Mouse (Mus musculus) MEL (cell line): Measurements from ENCODE around the gene Stk11ip. TPM values are rescaled to one million over a fixed set of nuclear protein-coding genes. Genes with fewer than 3 reads are reported as not detected.

Experiments
- DNase-seq: peaks from one replicate; pipeline ENCODE4 v3.0.0; 2011; ENCODE audit warnings: low read depth, low spot score
- H3K27ac ChIP-seq: 2 replicates; pipeline ENCODE4 v1.5.1; 2012; ENCODE audit warnings: low read depth, mild to moderate bottlenecking, control low read depth, low read length, moderate library complexity; ENCODE audit not compliant: control insufficient read depth
- H3K27me3 ChIP-seq, 2 experiments: fragments of 150-350 bp in 1 of 2; sonication (generic) in 1 of 2; 2 replicates each; pipeline ENCODE4 v1.6.1; 2012; ENCODE audit warnings: low read length in 2 of 2, mild to moderate bottlenecking in 2 of 2, improper control_type of control experiment in 1 of 2, moderate library complexity in 1 of 2; ENCODE audit not compliant: insufficient read depth in 2 of 2, control insufficient read depth in 1 of 2
- H3K36me3 ChIP-seq, 2 experiments: 2 replicates each; pipeline ENCODE4 v1.6.1; 2012 to 2014; ENCODE audit warnings: low read length in 2 of 2, improper control_type of control experiment in 1 of 2, inconsistent platforms in 1 of 2, mild to moderate bottlenecking in 1 of 2; ENCODE audit not compliant: insufficient read depth in 2 of 2, control insufficient read depth in 1 of 2
- H3K4me1 ChIP-seq, 2 experiments: fragments of 150-350 bp in 1 of 2; sonication (generic) in 1 of 2; 2 replicates each; pipeline ENCODE4 v1.6.1; 2012; ENCODE audit warnings: low read length in 2 of 2, improper control_type of control experiment in 1 of 2, mild to moderate bottlenecking in 1 of 2; ENCODE audit not compliant: insufficient read depth in 2 of 2, control insufficient read depth in 1 of 2
- H3K4me3 ChIP-seq, 2 experiments: fragments of 150-350 bp in 1 of 2; sonication (generic) in 1 of 2; 2 replicates each; pipeline ENCODE4 v1.5.1; 2012; ENCODE audit warnings: low read depth in 2 of 2, low read length in 2 of 2, mild to moderate bottlenecking in 2 of 2, moderate library complexity in 2 of 2, control low read depth in 1 of 2, improper control_type of control experiment in 1 of 2; ENCODE audit not compliant: control insufficient read depth in 1 of 2, insufficient read depth in 1 of 2
- H3K79me2 ChIP-seq: 2 replicates; pipeline ENCODE4 v1.6.1; 2012; ENCODE audit warnings: mild to moderate bottlenecking, low read length, moderate library complexity; ENCODE audit not compliant: control insufficient read depth, poor library complexity, insufficient read depth
- H3K9ac ChIP-seq: 2 replicates; pipeline ENCODE4 v1.6.1; 2012; ENCODE audit warnings: low read depth, mild to moderate bottlenecking, control low read depth, low read length, moderate library complexity; ENCODE audit not compliant: control insufficient read depth, poor library complexity, severe bottlenecking
- H3K9me3 ChIP-seq: fragments of 150-350 bp; sonication (generic); replicated peaks from 2 replicates; pipeline ENCODE4 v1.6.1; 2012; ENCODE audit warnings: mild to moderate bottlenecking, low read length, improper control_type of control experiment, moderate library complexity; ENCODE audit not compliant: insufficient read depth
- BHLHE40 ChIP-seq: IDR thresholded peaks from 2 replicates; pipeline ENCODE4 v1.6.1; 2012; ENCODE audit warnings: low read depth, mild to moderate bottlenecking, inconsistent platforms, low read length, improper control_type of control experiment, borderline replicate concordance
- CHD1 ChIP-seq: IDR thresholded peaks from 2 replicates; pipeline ENCODE4 v1.6.1; 2012; ENCODE audit warnings: low read depth, mild to moderate bottlenecking, inconsistent platforms, low read length, improper control_type of control experiment
- E2F4 ChIP-seq: IDR thresholded peaks from 2 replicates; pipeline ENCODE4 v1.6.1; 2011; ENCODE audit warnings: low read depth, low read length, improper control_type of control experiment, borderline replicate concordance
- ELF1 ChIP-seq: IDR thresholded peaks from 2 replicates; pipeline ENCODE4 v1.6.1; 2014; ENCODE audit warnings: low read depth, mild to moderate bottlenecking, inconsistent platforms, low read length, improper control_type of control experiment, moderate library complexity
- EP300 ChIP-seq, 2 experiments: IDR thresholded peaks; 2 replicates each; pipeline ENCODE4 v1.6.1; 2011; ENCODE audit warnings: improper control_type of control experiment in 2 of 2, low read length in 2 of 2, low read depth in 1 of 2, mild to moderate bottlenecking in 1 of 2
- ETS1 ChIP-seq: IDR thresholded peaks from 2 replicates; pipeline ENCODE4 v1.6.1; 2012; ENCODE audit warnings: low read depth, mild to moderate bottlenecking, inconsistent platforms, low read length, improper control_type of control experiment, moderate library complexity
- GATA1 ChIP-seq: IDR thresholded peaks from 2 replicates; pipeline ENCODE4 v1.6.1; 2011; ENCODE audit warnings: low read depth, low read length, improper control_type of control experiment
- JUND ChIP-seq: IDR thresholded peaks from 2 replicates; pipeline ENCODE4 v1.6.1; 2011; ENCODE audit warnings: low read depth, mild to moderate bottlenecking, improper control_type of control experiment, low read length
- MAFK ChIP-seq: IDR thresholded peaks from 2 replicates; pipeline ENCODE4 v1.6.1; 2011; ENCODE audit warnings: low read depth, mild to moderate bottlenecking, low read length, improper control_type of control experiment, borderline replicate concordance
- MAZ ChIP-seq: IDR thresholded peaks from 2 replicates; pipeline ENCODE4 v1.6.1; 2012; ENCODE audit warnings: low read depth, mild to moderate bottlenecking, inconsistent platforms, low read length, improper control_type of control experiment
- MXI1 ChIP-seq: IDR thresholded peaks from 2 replicates; pipeline ENCODE4 v1.6.1; 2011; ENCODE audit warnings: mild to moderate bottlenecking, low read depth, low read length, improper control_type of control experiment
- MYC ChIP-seq: IDR thresholded peaks from 2 replicates; pipeline ENCODE4 v1.6.1; 2011; ENCODE audit warnings: low read depth, mild to moderate bottlenecking, low read length, improper control_type of control experiment, moderate library complexity
- NELFE ChIP-seq: IDR thresholded peaks from 2 replicates; pipeline ENCODE4 v1.6.1; 2011; ENCODE audit warnings: low read depth, low read length, improper control_type of control experiment
- NRF1 ChIP-seq: IDR thresholded peaks from 2 replicates; pipeline ENCODE4 v1.6.1; 2014; ENCODE audit warnings: low read depth, mild to moderate bottlenecking, inconsistent platforms, low read length, improper control_type of control experiment, moderate library complexity; ENCODE audit not compliant: poor library complexity, insufficient read depth, severe bottlenecking
- POLR2A ChIP-seq, 2 experiments: IDR thresholded peaks; 2 replicates each; pipeline ENCODE4 v1.6.1; 2011 to 2012; ENCODE audit warnings: low read length in 2 of 2, mild to moderate bottlenecking in 2 of 2, control low read depth in 1 of 2, improper control_type of control experiment in 1 of 2, low read depth in 1 of 2, moderate library complexity in 1 of 2; ENCODE audit not compliant: control insufficient read depth in 1 of 2, insufficient read depth in 1 of 2, poor library complexity in 1 of 2
- POLR2AphosphoS5 ChIP-seq: IDR thresholded peaks from 2 replicates; pipeline ENCODE4 v1.6.1; 2012; ENCODE audit warnings: low read depth, borderline replicate concordance, mild to moderate bottlenecking, inconsistent platforms, low read length, moderate library complexity, mixed read lengths
- RAD21 ChIP-seq: IDR thresholded peaks from 2 replicates; pipeline ENCODE4 v1.6.1; 2011; ENCODE audit warnings: mild to moderate bottlenecking, low read depth, low read length, improper control_type of control experiment
- SIN3A ChIP-seq: IDR thresholded peaks from 2 replicates; pipeline ENCODE4 v1.6.1; 2012; ENCODE audit warnings: low read length, improper control_type of control experiment, inconsistent platforms
- SMC3 ChIP-seq: IDR thresholded peaks from 2 replicates; pipeline ENCODE4 v1.6.1; 2011; ENCODE audit warnings: low read depth, low read length, improper control_type of control experiment
- TAL1 ChIP-seq: IDR thresholded peaks from 2 replicates; pipeline ENCODE4 v1.6.1; 2012; ENCODE audit warnings: mild to moderate bottlenecking, inconsistent platforms, low read length, moderate library complexity, mixed read lengths
- UBTF ChIP-seq: IDR thresholded peaks from 2 replicates; pipeline ENCODE4 v1.6.1; 2012; ENCODE audit warnings: low read depth, mild to moderate bottlenecking, inconsistent platforms, low read length, improper control_type of control experiment, moderate library complexity, borderline replicate concordance; ENCODE audit not compliant: insufficient read depth
- USF1 ChIP-seq: IDR thresholded peaks from 2 replicates; pipeline ENCODE4 v1.6.1; 2014; ENCODE audit warnings: low read depth, mild to moderate bottlenecking, inconsistent platforms, low read length, improper control_type of control experiment, moderate library complexity
- ZKSCAN1 ChIP-seq: IDR thresholded peaks from 2 replicates; pipeline ENCODE4 v1.6.1; 2012; ENCODE audit warnings: low read depth, mild to moderate bottlenecking, inconsistent platforms, low read length, improper control_type of control experiment, moderate library complexity
- ZMIZ1 ChIP-seq: IDR thresholded peaks from 2 replicates; pipeline ENCODE4 v1.6.1; 2012; ENCODE audit warnings: low read depth, mild to moderate bottlenecking, inconsistent platforms, low read length, improper control_type of control experiment, moderate library complexity
- ZNF384 ChIP-seq: IDR thresholded peaks from 2 replicates; pipeline ENCODE4 v1.6.1; 2012; ENCODE audit warnings: low read depth, mild to moderate bottlenecking, inconsistent platforms, low read length, improper control_type of control experiment
- polyA plus RNA-seq, 2 experiments: library from polyadenylated mRNA; stranded (reverse) in 1 of 2; unstranded in 1 of 2; fragments of >175 nt in 1 of 2; fragments of >200 nt in 1 of 2; gene quantifications; 2 replicates each; pipeline versions ENCODE4 v1.2.1 to v1.2.4; 2012; ENCODE audit warnings: low replicate concordance in 2 of 2, low read depth in 1 of 2; ENCODE audit not compliant: insufficient read length in 2 of 2, insufficient read depth in 1 of 2, missing spikeins in 1 of 2
- total RNA-seq: library from RNA; depleted of rRNA; stranded (reverse); fragments of 300-350 nt; gene quantifications from 2 replicates; pipeline ENCODE4 v1.2.3, GENCODE M21; 2012

Gene Stk11ip
- total and polyA plus RNA-seq, 3 experiments = 10.2 to 29.4 TPM; not detected in 1

- no peak for TF ChIP-seq SMC3
- no peak for TF ChIP-seq CHD1
- TF ChIP-seq MYC = no peak
- TF ChIP-seq RAD21 = no peak
- no peak for TF ChIP-seq ETS1
- no peak for TF ChIP-seq ZKSCAN1
- TF ChIP-seq E2F4 = no peak
- no peak for TF ChIP-seq POLR2A (IDR thresholded peaks at IDR 0.05; ENCODE audit: control insufficient read depth in 1 of 2, insufficient read depth in 1 of 2, low read depth in 1 of 2, low read length in 2 of 2, poor library complexity in 1 of 2)
- TF ChIP-seq, all 39 proteins: peak for 0
- no peaks in the 10 kb centered on the region for H3K27me3 ChIP-seq
- H3K9ac ChIP-seq = no peak overlapping the region
- peaks cover 0 to 5% of the 10 kb centered on the region in 2 experiments; a peak in 3 of 4 replicates for H3K36me3 ChIP-seq
- no peak overlapping the region for H3K27ac ChIP-seq
- H3K9me3 ChIP-seq = no peaks in the 10 kb centered on the region
- H3K79me2 ChIP-seq = peaks cover 3% of the 10 kb centered on the region; the same call in 1 of the 2 replicates
- H3K4me1 ChIP-seq = 0 out of 4 replicates have a peak, but pooled peaks cover 0 to 4% of the 10 kb centered on the region in 2 experiments
- no peak for DNase-seq
- H3K4me3 ChIP-seq = no peak overlapping the region
These were observed 40.6 kb upstream of the Stk11ip start for GRCm38 (mm10) chr1:75480735-75481134.

- Histone ChIP-seq H3K9ac (no peak overlapping the region), H3K27me3 (no peaks in the 10 kb centered on the region; a peak in 1 of 4 replicates), H3K4me3 (no peak overlapping the region), H3K36me3 (no peaks in the 10 kb centered on the region), H3K4me1 (peaks cover 0 to 7% of the 10 kb centered on the region in 2 experiments; a peak in 2 of 4 replicates), H3K9me3 (no peaks in the 10 kb centered on the region), H3K79me2 (no peaks in the 10 kb centered on the region), H3K27ac (no peak overlapping the region)
- no peak for DNase-seq
- TF ChIP-seq BHLHE40 = no peak
- TF ChIP-seq ZNF384 = no peak
- TF ChIP-seq E2F4 = no peak
- TF ChIP-seq SIN3A = no peak
- TF ChIP-seq EP300 (IDR thresholded peaks at IDR 0.05; ENCODE audit: low read depth in 1 of 2, low read length in 2 of 2) = no peak
- TF ChIP-seq, all 39 proteins: peak for 0
These were observed 34.8 kb upstream of the Stk11ip start for GRCm38 (mm10) chr1:75486561-75486960.

DNA sequence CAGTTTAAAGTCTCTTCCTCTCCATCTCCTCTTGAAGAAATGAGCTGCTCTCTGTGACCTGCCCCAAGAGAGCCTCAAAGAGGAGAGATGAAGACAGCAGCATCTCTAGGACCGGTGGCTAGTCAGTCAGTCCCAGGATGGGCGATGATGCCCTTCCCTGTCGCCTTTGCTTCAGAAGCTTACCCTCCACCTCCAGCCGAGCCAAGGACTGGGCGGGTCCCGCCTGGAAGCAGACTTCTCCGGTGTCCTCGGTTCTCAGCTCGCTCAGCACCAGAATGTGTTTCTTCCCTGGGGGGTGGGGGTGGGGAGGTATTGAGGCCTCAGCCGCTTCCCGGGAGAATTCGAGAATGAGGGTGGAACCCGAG lies 34.3 kb upstream of the Stk11ip start:
- H3K27me3 ChIP-seq = no peaks in the 10 kb centered on the region; a peak in 1 of 4 replicates
- TF ChIP-seq MAZ (no peak), ZKSCAN1 (no peak), SMC3 (no peak), EP300 (IDR thresholded peaks at IDR 0.05; ENCODE audit: low read depth in 1 of 2, low read length in 2 of 2) (no peak), NRF1 (no peak), POLR2AphosphoS5 (no peak), NELFE (no peak), USF1 (no peak), RAD21 (no peak), MXI1 (no peak), TAL1 (no peak), GATA1 (no peak), JUND (no peak), MAFK (no peak), ZMIZ1 (no peak), UBTF (no peak), ETS1 (no peak), SIN3A (no peak; the same call in 1 of the 2 replicates), ELF1 (no peak)

More for the DNA sequence above, 34.3 kb upstream of the Stk11ip start:
- no peaks in the 10 kb centered on the region for H3K79me2 ChIP-seq
- no peaks in the 10 kb centered on the region for H3K36me3 ChIP-seq
- H3K9me3 ChIP-seq = no peaks in the 10 kb centered on the region
- H3K4me3 ChIP-seq = peak overlapping the region; percentile 50 to 67
- peak overlapping the region; percentile 47 for H3K9ac ChIP-seq
- H3K27ac ChIP-seq = no peak overlapping the region
- H3K4me1 ChIP-seq = peaks cover 0 to 7% of the 10 kb centered on the region in 2 experiments; a peak in 2 of 4 replicates
- no peak for DNase-seq
